ENCODE assay signal across 14 mouse cellular contexts in genomic region chr16:4932429-4932828, GRCm38 (mm10). TPM values are rescaled to one million over a fixed set of nuclear protein-coding genes. Genes with fewer than 3 reads are reported as not detected.
A peak's percentile ranks its signal among the peaks of the same experiment; 100 is the strongest.
DNase-seq lines count a peak whose midpoint lies in the region; ATAC-seq and TF ChIP-seq lines count a peak whose summit lies in the region.
"Had no signal": no experiment of that assay in that cellular context is flagged by ENCODE, and none has a peak within 500 bp of the region (broad histone marks: within the 10 kb centered on the region; RNA-seq: fewer than 3 reads in every experiment).

No protein-coding gene starts in this region.

- no peaks in the 10 kb centered on the region for H3K9me3 ChIP-seq in midbrain, embryonic 16.5 days (replicated peaks; ENCODE audit: control insufficient read depth, low read length, poor library complexity, severe bottlenecking)
- no peaks in the 10 kb centered on the region for H3K9me3 ChIP-seq in midbrain, embryonic 15.5 days
- no peaks in the 10 kb centered on the region for H3K9me3 ChIP-seq in kidney, embryonic 16.5 days (ENCODE audit: low read length)
- H3K9me3 ChIP-seq: embryonic facial prominence, embryonic 15.5 days had no signal

- H3K27ac ChIP-seq in gastrocnemius, adult 2 months, result peak overlapping the region; percentile 40
- no peak overlapping the region for H3K27ac ChIP-seq in midbrain, embryonic 16.5 days (ENCODE audit: low read length)
- no peak overlapping the region for H3K27ac ChIP-seq in midbrain, embryonic 15.5 days
- peak overlapping the region; percentile 45; the same call in 1 of the 2 replicates for H3K27ac ChIP-seq in kidney, embryonic 16.5 days (ENCODE audit: low read length)
- 0 out of 2 replicates have a peak overlapping the region, but pooled peaks have one; percentile 23 for H3K27ac ChIP-seq in olfactory bulb, adult 2 months (ENCODE audit: insufficient read depth, low read depth, low read length)
- H3K27ac ChIP-seq: embryonic facial prominence, embryonic 15.5 days; liver, embryonic 14.5 days had no signal

- TF ChIP-seq CTCF in gastrocnemius, adult 2 months (IDR thresholded peaks at IDR 0.05), result no peak
- TF ChIP-seq CTCF in olfactory bulb, adult 2 months (IDR thresholded peaks at IDR 0.05; ENCODE audit: insufficient read depth, low read depth, low read length), result no peak

- intact Hi-C loops in gastrocnemius, adult 2 months (cut with DNase I), result no loop called here

- H3K27me3 ChIP-seq in midbrain, embryonic 16.5 days (ENCODE audit: control insufficient read depth, insufficient read depth, low read depth, low read length), result no peaks in the 10 kb centered on the region
- no peaks in the 10 kb centered on the region for H3K27me3 ChIP-seq in midbrain, embryonic 15.5 days (replicated peaks)
- no peaks in the 10 kb centered on the region for H3K27me3 ChIP-seq in kidney, embryonic 16.5 days (ENCODE audit: insufficient read depth, low read length)
- H3K27me3 ChIP-seq: embryonic facial prominence, embryonic 15.5 days had no signal

- TF ChIP-seq POLR2A in olfactory bulb, adult 2 months (IDR thresholded peaks at IDR 0.05; ENCODE audit: insufficient read depth, low read depth, low read length), result no peak

- DNase-seq in gastrocnemius, adult 2 months, result peak; percentile 58
- DNase-seq in gastrocnemius, postnatal 25 days, result no peak
- no peak for DNase-seq in cerebellum, adult 11 months
- DNase-seq: cerebellum, postnatal 36 days; layer of hippocampus, postnatal 36 days; retina, postnatal 1 day; thymus, postnatal 4 days had no signal

- H3K36me3 ChIP-seq in midbrain, embryonic 16.5 days (ENCODE audit: control insufficient read depth, insufficient read depth, low read length), result peaks cover 34% of the 10 kb centered on the region
- H3K36me3 ChIP-seq in midbrain, embryonic 15.5 days (replicated peaks), result peaks cover 68% of the 10 kb centered on the region
- H3K36me3 ChIP-seq in kidney, embryonic 16.5 days (ENCODE audit: insufficient read depth, low read length), result peaks cover 75% of the 10 kb centered on the region

- H3K4me1 ChIP-seq in midbrain, embryonic 16.5 days (ENCODE audit: control insufficient read depth, insufficient read depth, low read length), result no peaks in the 10 kb centered on the region
- no peaks in the 10 kb centered on the region for H3K4me1 ChIP-seq in midbrain, embryonic 15.5 days
- H3K4me1 ChIP-seq in kidney, embryonic 16.5 days (ENCODE audit: insufficient read depth, low read length), result no peaks in the 10 kb centered on the region
- H3K4me1 ChIP-seq in olfactory bulb, adult 2 months (ENCODE audit: control insufficient read depth, insufficient read depth, low read length), result peaks cover 28% of the 10 kb centered on the region

- no peak overlapping the region for H3K9ac ChIP-seq in midbrain, embryonic 16.5 days (ENCODE audit: low read depth, low read length)
- no peak overlapping the region for H3K9ac ChIP-seq in midbrain, embryonic 15.5 days
- no peak overlapping the region for H3K9ac ChIP-seq in kidney, embryonic 16.5 days (replicated peaks; ENCODE audit: low read length)
- H3K9ac ChIP-seq: embryonic facial prominence, embryonic 15.5 days; liver, embryonic 14.5 days had no signal

- 83% methylated on average over 3 of the region's 3 CpGs for WGBS in midbrain, embryonic 16.5 days
- 85% methylated on average over 3 of the region's 3 CpGs for WGBS in midbrain, embryonic 15.5 days
- WGBS in kidney, embryonic 16.5 days, result 71% methylated on average over 3 of the region's 3 CpGs
- 41% methylated on average over 3 of the region's 3 CpGs for WGBS in olfactory bulb, adult 2 months

- H3K4me2 ChIP-seq in midbrain, embryonic 16.5 days (ENCODE audit: low read length), result no peak overlapping the region
- H3K4me2 ChIP-seq in midbrain, embryonic 15.5 days, result no peak overlapping the region
- no peak overlapping the region for H3K4me2 ChIP-seq in kidney, embryonic 16.5 days (replicated peaks; ENCODE audit: low read depth, low read length)
- H3K4me2 ChIP-seq: embryonic facial prominence, embryonic 15.5 days had no signal

- no peak overlapping the region for H3K4me3 ChIP-seq in gastrocnemius, adult 2 months
- no peak overlapping the region for H3K4me3 ChIP-seq in midbrain, embryonic 16.5 days (ENCODE audit: low read depth, low read length)
- no peak overlapping the region for H3K4me3 ChIP-seq in midbrain, embryonic 15.5 days
- no peak overlapping the region for H3K4me3 ChIP-seq in kidney, embryonic 16.5 days (ENCODE audit: low read length)
- H3K4me3 ChIP-seq in olfactory bulb, adult 2 months (ENCODE audit: insufficient read depth, low read depth, low read length), result no peak overlapping the region
- H3K4me3 ChIP-seq: embryonic facial prominence, embryonic 15.5 days had no signal

- peak; percentile 43; the same call in 1 of the 2 replicates for ATAC-seq in midbrain, embryonic 16.5 days
- no peak for ATAC-seq in midbrain, embryonic 15.5 days (replicated peaks)
- peak; percentile 69 for ATAC-seq in kidney, embryonic 16.5 days (ENCODE audit: low FRiP score, low TSS enrichment)
- no peak for ATAC-seq in inflammation-experienced regulatory T-cells, adult 6 months

RNA-seq across cellular contexts. Expression of gene Nudt16l1, which starts 6.1 kb away (rescaled TPM):
- 10 to 100 TPM; 10.5 to 13.7 TPM for total RNA-seq in gastrocnemius, adult 2 months (2021)
- 10 to 100 TPM; 11.2 to 18.2 TPM for total RNA-seq in gastrocnemius, postnatal 25 days (2021)
- 117 and 119 TPM in 2 replicates for polyA plus RNA-seq in midbrain, embryonic 16.5 days (2015; fragmentation: Nextera tagmentation; extraction: Ambion mirVana)
- 123 and 132 TPM in 2 replicates for polyA plus RNA-seq in midbrain, embryonic 15.5 days (2015; fragmentation: Nextera tagmentation; extraction: Ambion mirVana)
- polyA plus RNA-seq in kidney, embryonic 16.5 days (2015; fragmentation: Nextera tagmentation; extraction: Ambion mirVana), result 171 and 187 TPM in 2 replicates
- not detected in 2 replicates for polyA plus RNA-seq in olfactory bulb, adult 2 months (2012; ENCODE audit: insufficient read depth, insufficient read length, low replicate concordance, missing spikeins)
- polyA plus RNA-seq in inflammation-experienced regulatory T-cells, adult 6 months (2017; shearing (Covaris generic)), result 10 to 100 TPM; 81.2 to 97.1 (median 91.3) TPM

RNA-seq across cellular contexts. Expression of gene Anks3, which starts 31.6 kb away (rescaled TPM):
- 10 to 100 TPM; 12.8 to 16.7 TPM for total RNA-seq in gastrocnemius, adult 2 months (2021)
- 10 to 100 TPM; 11.1 to 12.0 TPM for total RNA-seq in gastrocnemius, postnatal 25 days (2021)
- 75.1 and 78.8 TPM in 2 replicates for polyA plus RNA-seq in midbrain, embryonic 16.5 days (2015; fragmentation: Nextera tagmentation; extraction: Ambion mirVana)
- 80.0 and 86.3 TPM in 2 replicates for polyA plus RNA-seq in midbrain, embryonic 15.5 days (2015; fragmentation: Nextera tagmentation; extraction: Ambion mirVana)
- polyA plus RNA-seq in kidney, embryonic 16.5 days (2015; fragmentation: Nextera tagmentation; extraction: Ambion mirVana), result 76.8 and 81.3 TPM in 2 replicates
- not detected in 2 replicates for polyA plus RNA-seq in olfactory bulb, adult 2 months (2012; ENCODE audit: insufficient read depth, insufficient read length, low replicate concordance, missing spikeins)
- polyA plus RNA-seq in inflammation-experienced regulatory T-cells, adult 6 months (2017; shearing (Covaris generic)), result 10 to 100 TPM; 24.4 to 60.3 (median 46.9) TPM

RNA-seq across cellular contexts. Expression of gene Mgrn1, which starts 46.4 kb away (rescaled TPM):
- total RNA-seq in gastrocnemius, adult 2 months (2021), result 10 to 100 TPM; 53.5 to 66.1 TPM
- 10 to 100 TPM; 51.5 to 55.2 TPM for total RNA-seq in gastrocnemius, postnatal 25 days (2021)
- polyA plus RNA-seq in midbrain, embryonic 16.5 days (2015; fragmentation: Nextera tagmentation; extraction: Ambion mirVana), result 118 and 126 TPM in 2 replicates
- polyA plus RNA-seq in midbrain, embryonic 15.5 days (2015; fragmentation: Nextera tagmentation; extraction: Ambion mirVana), result 124 and 131 TPM in 2 replicates
- 113 and 117 TPM in 2 replicates for polyA plus RNA-seq in kidney, embryonic 16.5 days (2015; fragmentation: Nextera tagmentation; extraction: Ambion mirVana)
- polyA plus RNA-seq in olfactory bulb, adult 2 months (2012; ENCODE audit: insufficient read depth, insufficient read length, low replicate concordance, missing spikeins), result 248 TPM in 1 of 2 replicates, not detected in the other
- polyA plus RNA-seq in inflammation-experienced regulatory T-cells, adult 6 months (2017; shearing (Covaris generic)), result 10 to 100 TPM; 18.0 to 42.4 (median 35.7) TPM

RNA-seq across cellular contexts. Expression of gene Ubald1, which starts 52.3 kb away (rescaled TPM):
- 10 to 100 TPM; 30.3 to 44.8 TPM for total RNA-seq in gastrocnemius, adult 2 months (2021)
- 10 to 100 TPM; 26.1 to 27.0 TPM for total RNA-seq in gastrocnemius, postnatal 25 days (2021)
- 54.9 and 63.3 TPM in 2 replicates for polyA plus RNA-seq in midbrain, embryonic 16.5 days (2015; fragmentation: Nextera tagmentation; extraction: Ambion mirVana)
- 58.2 and 58.7 TPM in 2 replicates for polyA plus RNA-seq in midbrain, embryonic 15.5 days (2015; fragmentation: Nextera tagmentation; extraction: Ambion mirVana)
- polyA plus RNA-seq in kidney, embryonic 16.5 days (2015; fragmentation: Nextera tagmentation; extraction: Ambion mirVana), result 36.2 and 40.4 TPM in 2 replicates
- not detected in 2 replicates for polyA plus RNA-seq in olfactory bulb, adult 2 months (2012; ENCODE audit: insufficient read depth, insufficient read length, low replicate concordance, missing spikeins)
- 10 to 100 TPM; 19.4 to 25.2 (median 20.9) TPM for polyA plus RNA-seq in inflammation-experienced regulatory T-cells, adult 6 months (2017; shearing (Covaris generic))

Comparison
In these comparisons a context has a peak if more than half of its experiments do, and no peak if none do; other contexts are left out.
1. ATAC-seq: peak in midbrain, embryonic 16.5 days (single experiment) and kidney, embryonic 16.5 days (single experiment); none in midbrain, embryonic 15.5 days (single experiment) and inflammation-experienced regulatory T-cells, adult 6 months (single experiment).
2. H3K27ac ChIP-seq: peak in gastrocnemius, adult 2 months (single experiment), kidney, embryonic 16.5 days (single experiment) and olfactory bulb, adult 2 months (single experiment); none in midbrain, embryonic 16.5 days (single experiment) and midbrain, embryonic 15.5 days (single experiment).